Mouse (Mus musculus): ENCODE measurements around the gene Sec23a.
"Not testable (repeated sequence)": the region's sequence is repeated elsewhere in the genome, so short reads cannot be mapped to it uniquely, and the experiment has no call there.

The Sec23a gene

GRCm38 (mm10) chr12:59011844-59012709 lies at the start of gene Sec23a:
Gene Sec23a (minus strand): TSS chr12:59012017.
- CTCF ChIA-PET: no interaction called here

GRCm38 (mm10) chr12:59060993-59061595 lies 49.3 kb upstream of the Sec23a start, which contains the start of gene Trappc6b:
Gene Trappc6b (minus strand): TSS chr12:59061472.
- CTCF ChIA-PET: interaction anchor here (1.1 to 1.3 kb wide), 2 partner anchors 32 to 84 kb away, joined by 4 to 5 read pairs; no protein-coding TSS in a partner anchor

- CTCF ChIA-PET: no interaction called here
These were observed 48.5 kb upstream of the Sec23a start for GRCm38 (mm10) chr12:59060322-59060721.

GRCm38 (mm10) chr12:59058242-59058641 lies 46.4 kb upstream of the Sec23a start:
- CTCF ChIA-PET: not testable (repeated sequence)

- CTCF ChIA-PET: no interaction called here
These were observed 44.4 kb upstream of the Sec23a start for GRCm38 (mm10) chr12:59056222-59056621.

- CTCF ChIA-PET: interaction anchor here (0.5 to 0.6 kb wide), 2 partner anchors 25 to 98 kb away, joined by 3 to 6 read pairs; no protein-coding TSS in a partner anchor
These were observed 43.5 kb upstream of the Sec23a start for GRCm38 (mm10) chr12:59055196-59055850.

GRCm38 (mm10) chr12:59053976-59054375 lies 42.2 kb upstream of the Sec23a start:
- CTCF ChIA-PET: no interaction called here

GRCm38 (mm10) chr12:59053166-59053565 lies 41.3 kb upstream of the Sec23a start:
- CTCF ChIA-PET: no interaction called here

- CTCF ChIA-PET: no interaction called here
These were observed 40.7 kb upstream of the Sec23a start for GRCm38 (mm10) chr12:59052470-59052869.

GRCm38 (mm10) chr12:59040851-59041250 lies 29.0 kb upstream of the Sec23a start:
- CTCF ChIA-PET: no interaction called here

- CTCF ChIA-PET: no interaction called here
These were observed 28.4 kb upstream of the Sec23a start for GRCm38 (mm10) chr12:59039971-59040844.

- CTCF ChIA-PET: no interaction called here
These were observed 27.5 kb upstream of the Sec23a start for GRCm38 (mm10) chr12:59039162-59039970.

- CTCF ChIA-PET: no interaction called here
These were observed 20.3 kb upstream of the Sec23a start for GRCm38 (mm10) chr12:59032101-59032500.

GRCm38 (mm10) chr12:59021306-59021705 lies 9.5 kb upstream of the Sec23a start:
- CTCF ChIA-PET: no interaction called here

GRCm38 (mm10) chr12:59019891-59020290 lies 8.1 kb upstream of the Sec23a start:
- CTCF ChIA-PET: no interaction called here

GRCm38 (mm10) chr12:59017970-59018369 lies 6.2 kb upstream of the Sec23a start:
- CTCF ChIA-PET: no interaction called here

GRCm38 (mm10) chr12:59013234-59013633 lies 1.4 kb upstream of the Sec23a start, which contains the start of gene Gemin2:
Gene Gemin2 (plus strand): TSS chr12:59013393.
- CTCF ChIA-PET: no interaction called here

GRCm38 (mm10) chr12:59012710-59013091 lies 884 bp upstream of the Sec23a start:
- CTCF ChIA-PET: no interaction called here

GRCm38 (mm10) chr12:59011275-59011843 lies 458 bp downstream of the Sec23a start:
- CTCF ChIA-PET: no interaction called here

- CTCF ChIA-PET: no interaction called here
These were observed 1.3 kb downstream of the Sec23a start for GRCm38 (mm10) chr12:59010482-59010881.

All from spleen, embryonic (tissue).